In the genomic region with DNA sequence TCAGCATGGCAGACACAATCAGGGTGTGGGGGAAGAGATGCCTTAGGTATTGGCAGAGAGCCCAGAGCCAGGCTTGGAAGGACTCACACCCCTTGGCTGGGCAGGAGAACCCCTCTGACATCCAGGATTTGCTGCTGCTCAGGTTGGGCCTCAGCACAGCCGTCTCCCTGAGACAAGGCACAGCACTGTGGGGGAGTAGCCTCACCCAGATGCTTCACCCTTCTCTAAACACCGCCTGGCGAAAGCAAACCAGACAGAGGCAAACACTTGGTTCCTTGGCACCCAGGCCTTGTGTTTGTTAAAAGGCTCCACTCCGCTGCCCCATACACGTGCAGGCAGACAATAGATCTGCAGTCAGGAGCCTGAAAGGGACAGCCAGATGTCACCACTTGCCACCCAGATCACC, we compare ENCODE assay signal across 9 mouse cellular contexts. TPM values are rescaled to one million over a fixed set of nuclear protein-coding genes. Genes with fewer than 3 reads are reported as not detected.
A peak's percentile ranks its signal among the peaks of the same experiment; 100 is the strongest.
DNase-seq lines count a peak whose midpoint lies in the region; ATAC-seq and TF ChIP-seq lines count a peak whose summit lies in the region.
"Had no signal": no experiment of that assay in that cellular context is flagged by ENCODE, and none has a peak within 500 bp of the region (broad histone marks: within the 10 kb centered on the region; RNA-seq: fewer than 3 reads in every experiment).

No protein-coding gene starts in this region.

- no peak for DNase-seq in left cerebral cortex, adult 2 months (ENCODE audit: extremely low spot score in 1 of 2, low spot score in 2 of 2)
- DNase-seq in left cerebral cortex, postnatal 14 days (ENCODE audit: low spot score in 2 of 2), result no peak
- DNase-seq in forebrain, embryonic 11.5 days (ENCODE audit: low spot score), result no peak
- DNase-seq in lung, postnatal 14 days, result peak; percentile 56
- no peak for DNase-seq in thymus, postnatal 36 days
- DNase-seq in adrenal gland, adult 18-20 months (ENCODE audit: low spot score in 2 of 2), result no peak

- no peaks in the 10 kb centered on the region for H3K9me3 ChIP-seq in forebrain, embryonic 11.5 days (ENCODE audit: control insufficient read depth, low read length)
- H3K9me3 ChIP-seq in intestine, postnatal 0 days (ENCODE audit: control insufficient read depth), result no peaks in the 10 kb centered on the region

- no peak for ATAC-seq in forebrain, embryonic 11.5 days (replicated peaks; ENCODE audit: low FRiP score)
- ATAC-seq in intestine, postnatal 0 days, result peak; percentile 25; the same call in 1 of the 2 replicates
- no peak for ATAC-seq in megakaryocyte, adult 5-6 weeks (ENCODE audit: poor library complexity, severe bottlenecking)

- peak overlapping the region; percentile 1; the same call in 1 of the 2 replicates for H3K27ac ChIP-seq in left cerebral cortex, adult 2 months
- H3K27ac ChIP-seq in forebrain, embryonic 11.5 days (ENCODE audit: low read depth, low read length), result no peak overlapping the region
- H3K27ac ChIP-seq in intestine, postnatal 0 days (ENCODE audit: low read depth, low read length), result no peak overlapping the region; the same call in 1 of the 2 replicates

- no peak for TF ChIP-seq CTCF in left cerebral cortex, adult 2 months (IDR thresholded peaks at IDR 0.05)
- TF ChIP-seq CTCF in intestine, postnatal 0 days (IDR thresholded peaks at IDR 0.05; ENCODE audit: low read depth), result no peak

- 0 out of 2 replicates have a peak overlapping the region, but pooled peaks have one; percentile 25 for H3K9ac ChIP-seq in forebrain, embryonic 11.5 days (ENCODE audit: low read length)
- H3K9ac ChIP-seq in intestine, postnatal 0 days (ENCODE audit: low read depth, low read length), result 0 out of 2 replicates have a peak overlapping the region, but pooled peaks have one; percentile 24

- no peak overlapping the region for H3K4me2 ChIP-seq in forebrain, embryonic 11.5 days (ENCODE audit: low read depth, low read length, severe bottlenecking)
- H3K4me2 ChIP-seq in intestine, postnatal 0 days (replicated peaks; ENCODE audit: low read depth), result peak overlapping the region; percentile 89

- 43% methylated on average over 5 of the region's 5 CpGs for WGBS in forebrain, embryonic 11.5 days
- 39% methylated on average over 5 of the region's 5 CpGs for WGBS in intestine, postnatal 0 days

- peak overlapping the region; percentile 84 for H3K4me3 ChIP-seq in left cerebral cortex, adult 2 months
- H3K4me3 ChIP-seq in forebrain, embryonic 11.5 days (ENCODE audit: low read depth, low read length), result no peak overlapping the region
- peak overlapping the region; percentile 70; the same call in 1 of the 2 replicates for H3K4me3 ChIP-seq in intestine, postnatal 0 days (ENCODE audit: low read depth, low read length)

- H3K4me1 ChIP-seq in forebrain, embryonic 11.5 days (replicated peaks; ENCODE audit: control insufficient read depth, insufficient read depth, low read length), result 0 out of 2 replicates have a peak, but pooled peaks cover 5% of the 10 kb centered on the region
- peaks cover 9% of the 10 kb centered on the region; the same call in 1 of the 2 replicates for H3K4me1 ChIP-seq in intestine, postnatal 0 days (replicated peaks; ENCODE audit: control insufficient read depth, insufficient read depth, low read length)

- intact Hi-C loops in left cerebral cortex, adult 2 months (cut with DNase I), result no loop called here
- intact Hi-C loops in left cerebral cortex, postnatal 14 days (cut with DNase I), result no loop called here

- H3K36me3 ChIP-seq in forebrain, embryonic 11.5 days (ENCODE audit: control insufficient read depth, insufficient read depth, low read length), result no peaks in the 10 kb centered on the region
- peaks cover 3% of the 10 kb centered on the region; the same call in 1 of the 2 replicates for H3K36me3 ChIP-seq in intestine, postnatal 0 days (ENCODE audit: control insufficient read depth, insufficient read depth)

- H3K27me3 ChIP-seq in forebrain, embryonic 11.5 days (ENCODE audit: control insufficient read depth, insufficient read depth, low read length), result peaks cover 6% of the 10 kb centered on the region
- no peaks in the 10 kb centered on the region for H3K27me3 ChIP-seq in intestine, postnatal 0 days (replicated peaks; ENCODE audit: control insufficient read depth, insufficient read depth, low read length)

RNA-seq across cellular contexts. Expression of a gene that starts 18.2 kb away (rescaled TPM):
- 10 to 100 TPM; 37.6 to 40.9 TPM for total RNA-seq in left cerebral cortex, adult 2 months (2021)
- total RNA-seq in left cerebral cortex, postnatal 14 days (2021), result 10 to 100 TPM; 33.7 to 35.6 TPM
- 12.9 and 13.3 TPM in 2 replicates for polyA plus RNA-seq in forebrain, embryonic 11.5 days (2014; fragmentation: Nextera tagmentation; extraction: Ambion mirVana)
- 11.3 and 13.1 TPM in 2 replicates for polyA plus RNA-seq in intestine, postnatal 0 days (2015; fragmentation: Nextera tagmentation; extraction: Ambion mirVana)
- total RNA-seq in megakaryocyte, adult 5-6 weeks (2015), result 1.5 and 3.5 TPM in 2 replicates
- total RNA-seq in megakaryocyte, adult 5-6 weeks (2017), result 1.5 and 8.3 TPM in 2 replicates
- total RNA-seq in adrenal gland, adult 18-20 months (2021), result 10 to 100 TPM; 24.5 to 29.1 TPM

RNA-seq across cellular contexts. Expression of a gene that starts 28.2 kb away (rescaled TPM):
- total RNA-seq in left cerebral cortex, adult 2 months (2021), result not detected
- not detected for total RNA-seq in left cerebral cortex, postnatal 14 days (2021)
- polyA plus RNA-seq in forebrain, embryonic 11.5 days (2014; fragmentation: Nextera tagmentation; extraction: Ambion mirVana), result not detected in 2 replicates
- polyA plus RNA-seq in intestine, postnatal 0 days (2015; fragmentation: Nextera tagmentation; extraction: Ambion mirVana), result not detected in 2 replicates
- total RNA-seq in megakaryocyte, adult 5-6 weeks (2015), result not detected in 2 replicates
- not detected in 2 replicates for total RNA-seq in megakaryocyte, adult 5-6 weeks (2017)
- 1 to 10 TPM; 1.7 to 2.2 TPM for total RNA-seq in adrenal gland, adult 18-20 months (2021)
- total RNA-seq: MEL had no signal

RNA-seq across cellular contexts. Expression of a gene that starts 45.7 kb away (rescaled TPM):
- 1 to 10 TPM; 5.5 to 7.0 TPM for total RNA-seq in left cerebral cortex, adult 2 months (2021)
- total RNA-seq in left cerebral cortex, postnatal 14 days (2021), result 1 to 10 TPM; 7.4 to 8.7 TPM
- polyA plus RNA-seq in forebrain, embryonic 11.5 days (2014; fragmentation: Nextera tagmentation; extraction: Ambion mirVana), result 2.1 and 2.6 TPM in 2 replicates
- 1.0 and 1.5 TPM in 2 replicates for polyA plus RNA-seq in intestine, postnatal 0 days (2015; fragmentation: Nextera tagmentation; extraction: Ambion mirVana)
- 0.05 TPM in 1 of 2 replicates, not detected in the other for total RNA-seq in megakaryocyte, adult 5-6 weeks (2015)
- not detected in 2 replicates for total RNA-seq in megakaryocyte, adult 5-6 weeks (2017)
- 1 to 10 TPM; 2.3 to 2.9 TPM for total RNA-seq in adrenal gland, adult 18-20 months (2021)

RNA-seq across cellular contexts. Expression of a gene that starts 52.9 kb away (rescaled TPM):
- total RNA-seq in left cerebral cortex, adult 2 months (2021), result 1 to 10 TPM; 1.2 to 2.3 TPM
- 1 to 10 TPM in 1 of 2 experiments, under 1 TPM in 1; 0.92 to 1.0 TPM for total RNA-seq in left cerebral cortex, postnatal 14 days (2021)
- not detected in 2 replicates for polyA plus RNA-seq in forebrain, embryonic 11.5 days (2014; fragmentation: Nextera tagmentation; extraction: Ambion mirVana)
- 5.1 and 6.3 TPM in 2 replicates for polyA plus RNA-seq in intestine, postnatal 0 days (2015; fragmentation: Nextera tagmentation; extraction: Ambion mirVana)
- 4.9 and 6.3 TPM in 2 replicates for total RNA-seq in megakaryocyte, adult 5-6 weeks (2015)
- total RNA-seq in megakaryocyte, adult 5-6 weeks (2017), result 2.2 and 4.3 TPM in 2 replicates
- 1 to 10 TPM; 2.8 to 3.7 TPM for total RNA-seq in adrenal gland, adult 18-20 months (2021)
- total RNA-seq: MEL had no signal
